Mouse (Mus musculus): ENCODE results near the gene Cnot6. TPM values are rescaled to one million over a fixed set of nuclear protein-coding genes. Genes with fewer than 3 reads are reported as not detected.
A peak's percentile ranks its signal among the peaks of the same experiment; 100 is the strongest.

Cnot6 gene
- polyA plus RNA-seq, 1 experiment from 2014 or later: 18.7 TPM

DNA sequence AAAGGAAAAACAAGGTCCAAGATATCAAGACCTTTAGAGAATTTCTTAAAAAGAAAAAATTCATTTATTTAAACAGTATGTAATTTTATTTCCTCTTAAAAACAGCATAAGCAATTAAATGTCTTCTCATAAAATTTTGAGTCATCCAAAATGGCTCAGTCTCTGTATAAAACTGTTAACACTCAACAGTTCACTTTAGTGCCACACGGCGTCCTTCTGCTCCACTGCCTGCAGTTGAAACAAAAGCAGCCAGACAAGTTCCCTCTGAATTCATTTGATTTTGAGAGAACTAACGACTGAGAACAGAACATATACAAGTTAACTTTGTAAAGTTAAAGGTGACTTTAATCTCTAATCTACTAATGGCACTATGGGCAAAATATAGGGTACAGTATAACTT is 39.1 kb downstream of the Cnot6 start:
- H3K9me3 ChIP-seq (replicated peaks): no peaks in the 10 kb centered on the region
- no peak overlapping the region for H3K9ac ChIP-seq
- H3K27ac ChIP-seq (replicated peaks): no peak overlapping the region
- WGBS (ENCODE audit: insufficient replicate concordance): 87% methylated on average over 3 of the region's 3 CpGs
- H3K4me2 ChIP-seq: no peak overlapping the region
- no peak for ATAC-seq (ENCODE audit: insufficient read depth)
- no peak overlapping the region for H3K4me3 ChIP-seq (replicated peaks)
- H3K4me1 ChIP-seq (replicated peaks): no peaks in the 10 kb centered on the region
- no peaks in the 10 kb centered on the region for H3K27me3 ChIP-seq
- peaks cover 82% of the 10 kb centered on the region for H3K36me3 ChIP-seq (replicated peaks)

DNA sequence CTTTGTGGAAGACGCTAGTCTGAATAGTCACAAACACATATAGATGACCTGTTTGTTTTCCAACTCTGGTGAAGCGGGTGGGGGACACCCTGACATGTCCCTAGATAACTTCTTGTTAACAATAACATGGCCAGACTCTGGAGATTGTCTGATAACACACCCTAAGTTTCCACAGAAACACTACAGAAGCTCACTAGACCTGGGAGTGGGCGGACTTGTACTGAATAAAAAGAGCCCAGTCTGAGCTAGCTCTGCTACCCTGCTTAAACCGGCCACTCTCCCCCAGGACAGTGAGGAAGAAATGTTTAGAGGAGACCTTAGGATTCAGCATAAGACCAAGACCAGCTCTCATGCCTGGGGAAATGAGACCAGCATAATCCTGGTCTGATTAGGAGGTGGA is 47.1 kb downstream of the Cnot6 start:
- Histone ChIP-seq H3K9me3 (replicated peaks) (no peaks in the 10 kb centered on the region), H3K4me1 (replicated peaks) (peaks cover 7% of the 10 kb centered on the region; the same call in 1 of the 2 replicates), H3K4me3 (replicated peaks) (no peak overlapping the region), H3K36me3 (replicated peaks) (peaks cover 21% of the 10 kb centered on the region), H3K27me3 (no peaks in the 10 kb centered on the region), H3K9ac (no peak overlapping the region), H3K27ac (replicated peaks) (no peak overlapping the region), H3K4me2 (no peak overlapping the region)
- ATAC-seq (ENCODE audit: insufficient read depth): no peak
- WGBS (ENCODE audit: insufficient replicate concordance): 43% methylated on average over 4 of the region's 4 CpGs

DNA sequence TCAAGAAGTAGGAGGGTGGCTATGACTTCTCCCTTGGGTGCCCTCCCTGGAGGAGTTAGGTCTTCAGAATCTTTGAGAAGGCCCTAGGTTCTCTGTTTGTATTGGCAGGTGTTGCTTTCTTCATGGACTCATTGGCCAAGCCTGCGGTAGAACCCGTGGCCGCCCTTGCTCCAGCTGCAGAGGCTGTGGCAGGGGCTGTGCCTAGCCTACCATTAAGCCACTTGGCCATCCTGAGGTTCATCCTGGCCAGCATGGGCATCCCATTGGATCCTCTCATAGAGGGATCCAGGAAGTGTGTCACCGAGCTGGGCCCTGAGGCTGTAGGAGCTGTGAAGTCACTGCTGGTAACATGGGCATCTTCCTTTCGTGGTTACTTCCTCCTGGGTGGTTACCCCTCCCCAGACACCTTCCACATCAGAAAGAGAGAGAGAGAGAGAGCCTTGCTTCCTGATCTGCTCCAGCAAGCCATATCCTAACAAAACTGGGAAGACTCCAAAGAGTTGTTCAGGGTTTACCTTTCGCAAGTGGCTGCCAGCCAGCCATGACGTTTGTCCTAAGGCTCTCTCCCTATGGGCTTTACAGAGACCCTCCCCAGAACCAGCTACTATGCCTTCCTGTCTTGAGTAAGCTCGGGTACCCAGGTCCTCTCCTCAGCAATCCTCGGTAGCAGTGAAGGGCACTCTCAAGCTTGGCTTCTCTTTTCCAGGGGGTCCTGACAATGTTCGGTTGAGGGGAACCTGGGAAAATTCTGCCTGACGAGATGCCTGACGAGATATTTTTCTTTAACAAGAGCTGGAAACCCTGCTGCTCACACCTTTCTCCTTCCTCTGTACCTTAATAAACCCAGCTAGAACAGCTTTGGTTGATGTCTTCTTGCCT is 48.0 kb downstream of the Cnot6 start:
- Histone ChIP-seq H3K36me3 (replicated peaks) (peaks cover 12% of the 10 kb centered on the region; the same call in 1 of the 2 replicates), H3K4me1 (replicated peaks) (peaks cover 8% of the 10 kb centered on the region; the same call in 1 of the 2 replicates), H3K27me3 (no peaks in the 10 kb centered on the region), H3K4me2 (no peak overlapping the region), H3K4me3 (replicated peaks) (no peak overlapping the region), H3K27ac (replicated peaks) (no peak overlapping the region), H3K9me3 (replicated peaks) (no peaks in the 10 kb centered on the region), H3K9ac (no peak overlapping the region)
- 56% methylated on average over 12 of the region's 12 CpGs for WGBS (ENCODE audit: insufficient replicate concordance)
- ATAC-seq (ENCODE audit: insufficient read depth): no peak

DNA sequence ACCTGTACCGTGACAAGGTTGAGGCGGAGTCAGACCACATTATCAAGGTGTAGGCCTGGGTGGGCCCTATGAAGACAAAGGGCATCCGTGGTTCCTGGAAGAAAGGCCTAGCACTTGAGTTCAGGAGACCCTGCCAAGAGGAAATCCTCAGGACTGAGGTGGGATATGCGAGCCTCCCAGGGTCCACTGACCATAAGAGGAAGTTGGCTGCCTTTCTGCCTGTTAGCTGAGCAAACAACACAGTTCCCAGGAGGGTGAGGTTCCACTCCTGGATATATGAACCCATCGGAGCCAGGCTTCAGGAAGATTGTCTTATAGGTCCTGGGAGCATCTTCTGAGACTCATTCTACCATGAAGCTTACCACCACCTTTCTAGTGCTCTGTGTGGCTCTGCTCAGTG is 49.2 kb downstream of the Cnot6 start, which contains the start of gene Scgb3a1:
Gene Scgb3a1 (plus strand): TSS at position 301 of the 400 bp plus-strand sequence.
- no peak within 1 kb of the TSS for H3K27ac ChIP-seq (replicated peaks)
- H3K4me1 ChIP-seq (replicated peaks): peaks cover 16% of the 10 kb centered on the region; the same call in 1 of the 2 replicates
- WGBS (ENCODE audit: insufficient replicate concordance): 58% methylated on average over 5 of the region's 5 CpGs
- H3K27me3 ChIP-seq: no peaks in the 10 kb centered on the region
- no peak within 1 kb of the TSS for H3K9ac ChIP-seq
- no peak within 1 kb of the TSS for H3K4me3 ChIP-seq (replicated peaks)
- no peak within 1 kb of the TSS for H3K4me2 ChIP-seq
- H3K9me3 ChIP-seq (replicated peaks): no peaks in the 10 kb centered on the region
- no peak for ATAC-seq (ENCODE audit: insufficient read depth)
- H3K36me3 ChIP-seq (replicated peaks): 0 out of 2 replicates have a peak, but pooled peaks cover under 1% of the 10 kb centered on the region

DNA sequence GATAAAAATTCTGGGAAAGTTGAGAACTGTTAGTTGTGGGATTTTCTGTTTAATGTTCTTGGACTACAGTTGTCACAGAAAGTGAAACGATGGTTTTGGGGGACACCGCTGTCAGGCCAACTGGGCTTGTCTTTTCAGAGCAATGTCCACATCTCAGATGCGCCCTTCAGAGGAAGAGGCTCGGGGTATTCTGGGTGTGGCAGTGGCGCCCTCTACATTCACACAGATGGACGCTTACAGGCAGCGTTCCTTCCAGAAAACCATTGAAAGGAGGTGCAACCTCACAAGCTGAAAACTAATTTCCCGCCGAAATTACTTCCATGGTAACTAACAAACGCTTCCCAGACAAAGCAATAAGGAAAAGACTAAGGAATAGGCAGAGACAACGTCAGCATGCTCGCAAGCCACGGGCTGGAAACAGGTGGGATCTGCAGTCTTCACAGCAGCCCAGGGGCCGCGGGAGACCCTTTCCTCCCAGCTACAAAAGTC is 50.2 kb downstream of the Cnot6 start:
- Histone ChIP-seq H3K4me2 (no peak overlapping the region), H3K36me3 (replicated peaks) (no peaks in the 10 kb centered on the region), H3K27ac (replicated peaks) (no peak overlapping the region), H3K27me3 (no peaks in the 10 kb centered on the region), H3K9me3 (replicated peaks) (no peaks in the 10 kb centered on the region), H3K4me1 (replicated peaks) (peaks cover 19% of the 10 kb centered on the region; the same call in 1 of the 2 replicates), H3K4me3 (replicated peaks) (no peak overlapping the region), H3K9ac (no peak overlapping the region)
- WGBS (ENCODE audit: insufficient replicate concordance): 42% methylated on average over 15 of the region's 15 CpGs
- ATAC-seq (ENCODE audit: insufficient read depth): no peak

DNA sequence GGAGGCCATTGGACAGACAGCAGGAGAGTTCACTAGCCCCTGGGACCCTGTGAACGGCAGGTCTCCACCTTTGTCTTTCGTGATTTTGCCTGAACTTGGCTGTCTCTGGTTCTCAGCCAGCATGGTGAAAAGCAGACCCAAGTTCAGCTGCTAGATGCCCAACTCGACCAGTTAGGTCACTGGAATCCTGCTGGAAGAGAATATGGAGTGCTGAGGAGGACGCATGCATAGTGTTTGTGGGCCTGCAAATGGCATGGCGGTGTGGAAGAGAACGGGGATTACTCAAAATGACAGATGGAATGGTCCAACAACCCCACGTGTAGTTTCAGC is 53.1 kb downstream of the Cnot6 start:
- ATAC-seq (ENCODE audit: insufficient read depth): no peak
- no peaks in the 10 kb centered on the region for H3K36me3 ChIP-seq (replicated peaks)
- 54% methylated on average over 7 of the region's 7 CpGs for WGBS (ENCODE audit: insufficient replicate concordance)
- no peak overlapping the region for H3K9ac ChIP-seq
- H3K4me3 ChIP-seq (replicated peaks): no peak overlapping the region
- no peak overlapping the region for H3K27ac ChIP-seq (replicated peaks)
- no peaks in the 10 kb centered on the region for H3K27me3 ChIP-seq
- peaks cover 12% of the 10 kb centered on the region; the same call in 1 of the 2 replicates for H3K4me1 ChIP-seq (replicated peaks)
- no peaks in the 10 kb centered on the region for H3K9me3 ChIP-seq (replicated peaks)
- H3K4me2 ChIP-seq: no peak overlapping the region

DNA sequence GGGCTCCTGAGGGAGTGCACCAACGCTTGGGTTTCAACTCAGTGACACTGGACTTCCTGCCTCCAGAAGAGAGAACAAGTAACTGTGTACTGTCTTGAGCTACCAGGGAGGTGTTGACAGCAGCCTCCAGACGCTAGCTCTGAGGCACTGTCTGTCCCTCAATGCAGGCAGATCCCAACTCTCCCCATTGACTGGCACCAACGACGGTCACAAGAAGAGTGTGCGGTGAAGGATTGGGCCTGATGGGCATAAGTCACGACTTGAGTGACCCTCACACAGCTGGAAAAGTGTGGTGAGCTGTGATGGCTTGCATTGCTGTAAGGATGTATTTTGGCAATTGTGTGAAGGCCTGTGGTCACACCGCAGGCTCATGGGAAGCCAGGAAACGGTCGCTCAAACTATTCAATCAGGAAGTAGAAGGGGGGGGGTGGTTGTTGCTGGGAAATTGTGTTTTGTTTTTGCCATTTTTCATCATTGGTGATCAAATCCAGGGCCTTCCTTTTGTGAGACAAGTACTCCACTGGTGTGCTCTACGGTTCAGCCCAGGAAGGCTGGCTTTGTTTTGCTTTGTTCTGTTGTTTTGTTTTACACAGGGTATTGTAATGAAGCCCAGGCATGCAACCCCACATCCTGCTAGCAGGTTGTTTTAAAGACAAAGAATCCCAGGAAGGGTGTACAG is 53.6 kb downstream of the Cnot6 start:
- Histone ChIP-seq H3K4me1 (replicated peaks) (peaks cover 12% of the 10 kb centered on the region; the same call in 1 of the 2 replicates), H3K4me3 (replicated peaks) (no peak overlapping the region), H3K9ac (no peak overlapping the region), H3K4me2 (no peak overlapping the region), H3K36me3 (replicated peaks) (no peaks in the 10 kb centered on the region), H3K27ac (replicated peaks) (0 out of 2 replicates have a peak overlapping the region, but pooled peaks have one; percentile 24), H3K9me3 (replicated peaks) (no peaks in the 10 kb centered on the region), H3K27me3 (no peaks in the 10 kb centered on the region)
- WGBS (ENCODE audit: insufficient replicate concordance): 26% methylated on average over 10 of the region's 10 CpGs
- no peak for ATAC-seq (ENCODE audit: insufficient read depth)

DNA sequence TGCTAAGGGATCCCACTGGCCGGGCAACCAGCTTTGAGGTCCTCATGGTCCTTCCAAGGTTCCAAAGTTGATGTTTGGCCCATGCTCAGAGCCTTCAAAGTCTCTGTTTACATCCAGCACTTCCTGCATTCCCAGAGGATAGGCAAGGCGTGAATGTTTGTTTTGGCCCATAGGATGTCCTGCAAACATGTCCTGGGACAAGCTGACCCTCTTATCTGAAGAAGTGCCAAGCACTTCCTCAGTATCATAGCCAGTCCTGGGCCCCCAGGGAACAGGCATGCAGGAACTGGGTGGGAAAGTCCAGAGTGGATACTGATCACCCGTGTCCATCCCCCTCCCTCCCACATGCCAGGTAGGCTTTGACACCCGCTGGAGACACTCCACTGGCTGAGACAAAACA is 54.5 kb downstream of the Cnot6 start:
- Histone ChIP-seq H3K4me1 (replicated peaks) (peaks cover 16% of the 10 kb centered on the region), H3K9ac (no peak overlapping the region), H3K9me3 (replicated peaks) (no peaks in the 10 kb centered on the region), H3K27me3 (no peaks in the 10 kb centered on the region), H3K27ac (replicated peaks) (no peak overlapping the region), H3K4me3 (replicated peaks) (no peak overlapping the region), H3K36me3 (replicated peaks) (no peaks in the 10 kb centered on the region), H3K4me2 (no peak overlapping the region)
- 40% methylated on average over 4 of the region's 4 CpGs for WGBS (ENCODE audit: insufficient replicate concordance)
- ATAC-seq (ENCODE audit: insufficient read depth): no peak

DNA sequence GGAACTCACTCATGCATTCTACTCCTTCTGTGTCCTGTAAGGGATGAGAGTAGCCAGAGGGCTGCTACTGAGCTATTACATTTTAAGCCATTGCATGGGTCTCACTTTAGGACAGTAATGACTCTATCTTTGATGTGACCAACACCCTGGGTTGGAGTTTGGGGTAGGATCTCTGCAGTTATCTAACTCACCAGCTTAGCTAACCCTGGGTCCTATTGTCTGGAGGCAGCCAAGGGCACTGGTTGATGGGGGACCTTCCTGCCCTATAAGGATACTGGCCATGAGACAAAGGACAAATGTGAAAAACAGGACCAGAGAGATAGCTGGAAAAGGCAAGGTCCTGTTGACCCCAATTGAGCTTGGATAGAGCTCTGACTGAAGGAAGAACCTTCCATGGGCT is 57.0 kb downstream of the Cnot6 start:
- Histone ChIP-seq H3K9me3 (replicated peaks) (no peaks in the 10 kb centered on the region), H3K27me3 (no peaks in the 10 kb centered on the region), H3K36me3 (replicated peaks) (no peaks in the 10 kb centered on the region), H3K27ac (replicated peaks) (no peak overlapping the region), H3K9ac (no peak overlapping the region), H3K4me3 (replicated peaks) (no peak overlapping the region), H3K4me2 (no peak overlapping the region), H3K4me1 (replicated peaks) (peaks cover 40% of the 10 kb centered on the region)
- ATAC-seq (ENCODE audit: insufficient read depth): no peak

DNA sequence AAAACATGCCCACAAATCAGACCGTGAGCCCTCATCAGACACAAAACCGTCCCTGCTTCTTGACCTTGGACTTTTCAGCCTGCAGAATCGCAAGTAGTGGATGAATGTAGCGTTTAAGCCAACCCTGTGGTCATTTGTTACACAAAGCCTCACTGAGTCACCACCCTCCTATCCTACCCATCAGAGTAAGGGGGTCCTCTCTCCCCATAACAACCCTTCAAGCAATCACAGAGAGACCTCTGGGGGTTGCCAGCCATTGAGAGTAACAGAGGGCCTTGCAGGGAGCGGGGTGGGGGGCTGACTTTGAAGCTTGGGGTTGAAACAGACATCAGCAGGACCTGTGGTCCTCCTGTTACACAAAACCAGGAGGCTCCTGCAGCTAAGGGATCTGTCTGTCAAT is 57.9 kb downstream of the Cnot6 start:
- WGBS (ENCODE audit: insufficient replicate concordance): 67% methylated on average over 5 of the region's 5 CpGs
- H3K4me2 ChIP-seq: no peak overlapping the region
- H3K36me3 ChIP-seq (replicated peaks): no peaks in the 10 kb centered on the region
- H3K9me3 ChIP-seq (replicated peaks): no peaks in the 10 kb centered on the region
- no peak overlapping the region for H3K27ac ChIP-seq (replicated peaks)
- H3K4me1 ChIP-seq (replicated peaks): peaks cover 46% of the 10 kb centered on the region
- H3K27me3 ChIP-seq: no peaks in the 10 kb centered on the region
- H3K4me3 ChIP-seq (replicated peaks): no peak overlapping the region
- ATAC-seq (ENCODE audit: insufficient read depth): no peak
- no peak overlapping the region for H3K9ac ChIP-seq

DNA sequence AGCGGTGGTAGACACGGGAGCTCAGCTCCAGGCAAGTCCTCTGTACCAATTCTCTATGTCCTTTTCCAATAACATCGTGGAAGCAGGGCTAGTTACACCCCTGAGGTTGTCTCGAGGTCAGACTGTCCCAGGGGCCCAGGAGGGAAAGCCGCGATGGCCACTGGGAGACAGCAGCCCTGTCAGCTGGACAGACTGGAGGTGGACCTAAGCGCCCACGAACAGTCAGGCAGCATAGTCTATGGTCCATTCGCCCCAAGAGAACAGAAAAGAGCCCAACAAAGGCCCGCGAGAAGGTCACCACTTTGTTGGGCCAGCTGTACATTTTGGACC is 59.5 kb downstream of the Cnot6 start:
- Histone ChIP-seq H3K4me2 (peak overlapping the region; percentile 52), H3K4me1 (replicated peaks) (peaks cover 34% of the 10 kb centered on the region), H3K9me3 (replicated peaks) (no peaks in the 10 kb centered on the region), H3K36me3 (replicated peaks) (no peaks in the 10 kb centered on the region), H3K9ac (no peak overlapping the region), H3K27ac (replicated peaks) (no peak overlapping the region), H3K27me3 (no peaks in the 10 kb centered on the region), H3K4me3 (replicated peaks) (peak overlapping the region; percentile 12; the same call in 1 of the 2 replicates)
- WGBS (ENCODE audit: insufficient replicate concordance): 35% methylated on average over 11 of the region's 11 CpGs
- ATAC-seq (ENCODE audit: insufficient read depth): peak; percentile 40; the same call in 1 of the 2 replicates

All from liver, embryonic 15.5 days (tissue).